Mouse (Mus musculus) stomach, embryonic 14.5 days (tissue): ENCODE measurements around the gene Rex1bd. TPM values are rescaled to one million over a fixed set of nuclear protein-coding genes. Genes with fewer than 3 reads are reported as not detected.

ENCODE experiments used
- ATAC-seq: fragments of 200-750 bp; cut with Nextera tagmentation; 2 replicates; pipeline ENCODE4 v1.8.0; 2017; ENCODE audit warnings: low read depth, moderate TSS enrichment; ENCODE audit not compliant: insufficient number of reproducible peaks, insufficient read depth, low FRiP score
- H3K27ac ChIP-seq: fragments of 300-500 bp; sonication (generic); 2 replicates; pipeline ENCODE4 v1.5.1; 2014; ENCODE audit warnings: mild to moderate bottlenecking, low read length, moderate library complexity, mixed read lengths
- H3K27me3 ChIP-seq: fragments of 300-500 bp; sonication (generic); 2 replicates; pipeline ENCODE4 v1.6.1; 2014; ENCODE audit warnings: low read length, control low read depth, mixed read lengths; ENCODE audit not compliant: control insufficient read depth, insufficient read depth
- H3K36me3 ChIP-seq: fragments of 300-500 bp; sonication (generic); 2 replicates; pipeline ENCODE4 v1.6.1; 2014; ENCODE audit warnings: mild to moderate bottlenecking, control low read depth, low read length, moderate library complexity, mixed read lengths; ENCODE audit not compliant: control insufficient read depth, insufficient read depth
- H3K4me1 ChIP-seq: fragments of 300-500 bp; sonication (generic); 2 replicates; pipeline ENCODE4 v1.6.1; 2014; ENCODE audit warnings: low read length, control low read depth, mixed read lengths; ENCODE audit not compliant: control insufficient read depth, insufficient read depth
- H3K4me2 ChIP-seq: fragments of 300-500 bp; sonication (generic); replicated peaks from 2 replicates; pipeline ENCODE4 v1.6.1; 2014; ENCODE audit warnings: low read depth, low read length, control low read depth
- H3K4me3 ChIP-seq: fragments of 300-500 bp; sonication (generic); 2 replicates; pipeline ENCODE4 v1.5.1; 2014; ENCODE audit warnings: low read depth, low read length, control low read depth
- H3K9ac ChIP-seq: fragments of 300-500 bp; sonication (generic); replicated peaks from 2 replicates; pipeline ENCODE4 v1.6.1; 2014; ENCODE audit warnings: low read depth, mild to moderate bottlenecking, control low read depth, low read length, moderate library complexity, mixed read lengths
- H3K9me3 ChIP-seq: fragments of 300-500 bp; sonication (generic); 2 replicates; pipeline ENCODE4 v1.6.1; 2016; ENCODE audit warnings: low read depth, low read length, control low read depth; ENCODE audit not compliant: control insufficient read depth
- WGBS: fragments of 180-500 bp; shearing (Covaris S2); extraction: QIAGEN DNeasy Blood & Tissue Kit; methylation state at CpG from one replicate; pipeline ENCODE4 v1.1.7; 2014; 5-methylcytosine and 5-hydroxymethylcytosine counted together
- polyA plus RNA-seq: library from polyadenylated mRNA; unstranded; fragments of >200 nt; fragmentation: Nextera tagmentation; extraction: Ambion mirVana; gene quantifications from 2 replicates; pipeline ENCODE4 v1.2.1, GENCODE M21; 2014

Gene Rex1bd
- polyA plus RNA-seq, 1 experiment from 2014 or later: 149 TPM

- H3K9me3 ChIP-seq: no peaks in the 10 kb centered on the region
- no peak overlapping the region for H3K9ac ChIP-seq
- no peak for ATAC-seq
- H3K36me3 ChIP-seq: no peaks in the 10 kb centered on the region
- WGBS: 53% methylated on average over 6 of the region's 6 CpGs
- H3K4me3 ChIP-seq: no peak overlapping the region
- peaks cover 16% of the 10 kb centered on the region for H3K4me1 ChIP-seq
- H3K4me2 ChIP-seq: no peak overlapping the region
- no peak overlapping the region for H3K27ac ChIP-seq
- H3K27me3 ChIP-seq: no peaks in the 10 kb centered on the region
These were observed 37.7 kb upstream of the Rex1bd start for GRCm38 (mm10) chr8:70544200-70544687.

GRCm38 (mm10) chr8:70541081-70541480, 34.5 kb upstream of the Rex1bd start:
- no peak overlapping the region for H3K9ac ChIP-seq
- peak overlapping the region; percentile 82; the same call in 1 of the 2 replicates for H3K4me3 ChIP-seq
- no peak for ATAC-seq
- H3K4me1 ChIP-seq: peaks cover 20% of the 10 kb centered on the region
- 81% methylated on average over 5 of the region's 5 CpGs for WGBS
- no peaks in the 10 kb centered on the region for H3K9me3 ChIP-seq
- H3K36me3 ChIP-seq: peaks cover 9% of the 10 kb centered on the region; the same call in 1 of the 2 replicates
- H3K27me3 ChIP-seq: no peaks in the 10 kb centered on the region
- H3K27ac ChIP-seq: no peak overlapping the region
- peak overlapping the region; percentile 96 for H3K4me2 ChIP-seq

- peak overlapping the region; percentile 82 for H3K4me3 ChIP-seq
- H3K27me3 ChIP-seq: no peaks in the 10 kb centered on the region
- H3K9ac ChIP-seq: peak overlapping the region; percentile 73
- no peak overlapping the region for H3K27ac ChIP-seq
- peak overlapping the region; percentile 96 for H3K4me2 ChIP-seq
- H3K36me3 ChIP-seq: peaks cover 14% of the 10 kb centered on the region; the same call in 1 of the 2 replicates
- WGBS: 36% methylated on average over 7 of the region's 7 CpGs
- H3K4me1 ChIP-seq: peaks cover 20% of the 10 kb centered on the region
- no peaks in the 10 kb centered on the region for H3K9me3 ChIP-seq
- no peak for ATAC-seq
These were observed 34.0 kb upstream of the Rex1bd start for GRCm38 (mm10) chr8:70540507-70541071.

GRCm38 (mm10) chr8:70540013-70540506, 33.5 kb upstream of the Rex1bd start:
- peaks cover 20% of the 10 kb centered on the region; the same call in 1 of the 2 replicates for H3K36me3 ChIP-seq
- ATAC-seq: no peak
- peak overlapping the region; percentile 96 for H3K4me2 ChIP-seq
- peak overlapping the region; percentile 82 for H3K4me3 ChIP-seq
- no peaks in the 10 kb centered on the region for H3K9me3 ChIP-seq
- H3K27me3 ChIP-seq: no peaks in the 10 kb centered on the region
- peaks cover 20% of the 10 kb centered on the region for H3K4me1 ChIP-seq
- peak overlapping the region; percentile 86; the same call in 1 of the 2 replicates for H3K27ac ChIP-seq
- WGBS: 12% methylated on average over 4 of the region's 4 CpGs
- peak overlapping the region; percentile 73 for H3K9ac ChIP-seq

- under 1% methylated on average over 57 of the region's 58 CpGs for WGBS
- H3K27me3 ChIP-seq: no peaks in the 10 kb centered on the region
- peak within 1 kb of the TSS; percentile 82 for H3K4me3 ChIP-seq
- peak; percentile 92 for ATAC-seq
- H3K4me1 ChIP-seq: peaks cover 19% of the 10 kb centered on the region
- peak within 1 kb of the TSS; percentile 96 for H3K4me2 ChIP-seq
- H3K9me3 ChIP-seq: no peaks in the 10 kb centered on the region
- H3K9ac ChIP-seq: peak within 1 kb of the TSS; percentile 73
- H3K27ac ChIP-seq: peak within 1 kb of the TSS; percentile 86
- peaks cover 27% of the 10 kb centered on the region; the same call in 1 of the 2 replicates for H3K36me3 ChIP-seq
These were observed 32.7 kb upstream of the Rex1bd start, which contains the start of gene Ell for GRCm38 (mm10) chr8:70539077-70539813. Gene Ell, plus strand, starts transcription at chr8:70539457.

DNA sequence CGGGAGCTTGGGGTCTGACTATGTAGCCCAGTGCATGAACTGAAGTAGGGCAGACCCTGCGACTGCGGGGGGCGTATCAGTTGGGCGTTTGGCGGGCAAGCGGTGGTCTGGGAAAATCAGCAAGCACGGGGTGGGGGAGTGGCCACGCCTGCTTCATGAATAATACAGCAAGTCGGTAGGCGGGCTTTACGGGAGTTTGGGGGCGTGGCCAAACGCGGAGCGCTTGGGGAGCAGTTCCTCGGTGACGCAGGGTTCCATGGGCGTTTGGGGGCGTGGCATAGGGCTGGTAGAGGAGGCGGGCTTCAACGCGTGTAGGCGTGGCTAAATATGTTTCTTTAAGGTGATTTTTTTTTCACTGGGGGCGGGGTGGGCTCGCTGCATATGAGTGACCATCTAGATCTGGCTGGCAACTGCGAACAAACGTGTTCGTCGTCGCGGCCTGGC, 32.1 kb upstream of the Rex1bd start:
- H3K9ac ChIP-seq: 0 out of 2 replicates have a peak overlapping the region, but pooled peaks have one; percentile 73
- peak overlapping the region; percentile 82 for H3K4me3 ChIP-seq
- under 1% methylated on average over 32 of the region's 32 CpGs for WGBS
- H3K9me3 ChIP-seq: no peaks in the 10 kb centered on the region
- peak; percentile 76 for ATAC-seq
- H3K4me1 ChIP-seq: peaks cover 18% of the 10 kb centered on the region
- peak overlapping the region; percentile 96 for H3K4me2 ChIP-seq
- peaks cover 29% of the 10 kb centered on the region; the same call in 1 of the 2 replicates for H3K36me3 ChIP-seq
- H3K27me3 ChIP-seq: no peaks in the 10 kb centered on the region
- peak overlapping the region; percentile 86 for H3K27ac ChIP-seq

- peak; percentile 16; the same call in 1 of the 2 replicates for ATAC-seq
- H3K27me3 ChIP-seq: no peaks in the 10 kb centered on the region
- H3K4me2 ChIP-seq: peak overlapping the region; percentile 96
- no peak overlapping the region for H3K9ac ChIP-seq
- 13% methylated on average over 24 of the region's 24 CpGs for WGBS
- H3K27ac ChIP-seq: peak overlapping the region; percentile 86
- peak overlapping the region; percentile 82 for H3K4me3 ChIP-seq
- peaks cover 31% of the 10 kb centered on the region; the same call in 1 of the 2 replicates for H3K36me3 ChIP-seq
- H3K9me3 ChIP-seq: no peaks in the 10 kb centered on the region
- peaks cover 18% of the 10 kb centered on the region for H3K4me1 ChIP-seq
These were observed 31.6 kb upstream of the Rex1bd start for GRCm38 (mm10) chr8:70538024-70538579.

DNA sequence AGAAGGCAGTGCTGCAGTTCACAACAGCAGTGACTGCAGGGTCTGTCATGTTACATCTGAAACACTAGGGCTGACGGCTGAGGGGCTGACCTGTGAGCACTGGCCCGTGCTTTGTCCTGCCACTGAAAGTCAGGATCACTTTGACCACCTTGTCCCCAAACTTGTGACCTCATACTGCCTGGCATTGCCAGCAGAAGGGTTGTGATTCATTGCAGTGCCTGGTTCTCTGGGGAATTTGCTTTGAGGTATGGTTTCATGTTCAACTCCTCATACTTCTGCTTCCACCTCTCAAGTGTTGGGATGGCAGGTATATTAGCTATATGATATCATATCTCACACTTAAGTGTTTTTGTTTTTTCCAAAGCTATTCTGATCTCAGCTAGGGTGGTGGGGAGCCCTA, 29.1 kb upstream of the Rex1bd start:
- WGBS: 90% methylated on average over 2 of the region's 2 CpGs
- ATAC-seq: no peak
- peaks cover 55% of the 10 kb centered on the region for H3K36me3 ChIP-seq

More for the DNA sequence above, 29.1 kb upstream of the Rex1bd start:
- H3K27me3 ChIP-seq: no peaks in the 10 kb centered on the region
- H3K4me2 ChIP-seq: no peak overlapping the region
- H3K9me3 ChIP-seq: no peaks in the 10 kb centered on the region
- H3K9ac ChIP-seq: no peak overlapping the region
- H3K27ac ChIP-seq: no peak overlapping the region
- H3K4me3 ChIP-seq: no peak overlapping the region
- H3K4me1 ChIP-seq: peaks cover 12% of the 10 kb centered on the region
